Mouse (Mus musculus) MEL (cell line): ENCODE data around the gene Oprm1. TPM values are rescaled to one million over a fixed set of nuclear protein-coding genes. Genes with fewer than 3 reads are reported as not detected.

Experiments
- DNase-seq: peaks from one replicate; pipeline ENCODE4 v3.0.0; 2011; ENCODE audit warnings: low read depth, low spot score
- H3K27ac ChIP-seq: 2 replicates; pipeline ENCODE4 v1.5.1; 2012; ENCODE audit warnings: low read depth, mild to moderate bottlenecking, control low read depth, low read length, moderate library complexity; ENCODE audit not compliant: control insufficient read depth
- H3K27me3 ChIP-seq, 2 experiments: fragments of 150-350 bp in 1 of 2; sonication (generic) in 1 of 2; 2 replicates each; pipeline ENCODE4 v1.6.1; 2012; ENCODE audit warnings: low read length in 2 of 2, mild to moderate bottlenecking in 2 of 2, improper control_type of control experiment in 1 of 2, moderate library complexity in 1 of 2; ENCODE audit not compliant: insufficient read depth in 2 of 2, control insufficient read depth in 1 of 2
- H3K36me3 ChIP-seq, 2 experiments: 2 replicates each; pipeline ENCODE4 v1.6.1; 2012 to 2014; ENCODE audit warnings: low read length in 2 of 2, improper control_type of control experiment in 1 of 2, inconsistent platforms in 1 of 2, mild to moderate bottlenecking in 1 of 2; ENCODE audit not compliant: insufficient read depth in 2 of 2, control insufficient read depth in 1 of 2
- H3K4me1 ChIP-seq, 2 experiments: fragments of 150-350 bp in 1 of 2; sonication (generic) in 1 of 2; 2 replicates each; pipeline ENCODE4 v1.6.1; 2012; ENCODE audit warnings: low read length in 2 of 2, improper control_type of control experiment in 1 of 2, mild to moderate bottlenecking in 1 of 2; ENCODE audit not compliant: insufficient read depth in 2 of 2, control insufficient read depth in 1 of 2
- H3K4me3 ChIP-seq, 2 experiments: fragments of 150-350 bp in 1 of 2; sonication (generic) in 1 of 2; 2 replicates each; pipeline ENCODE4 v1.5.1; 2012; ENCODE audit warnings: low read depth in 2 of 2, low read length in 2 of 2, mild to moderate bottlenecking in 2 of 2, moderate library complexity in 2 of 2, control low read depth in 1 of 2, improper control_type of control experiment in 1 of 2; ENCODE audit not compliant: control insufficient read depth in 1 of 2, insufficient read depth in 1 of 2
- H3K79me2 ChIP-seq: 2 replicates; pipeline ENCODE4 v1.6.1; 2012; ENCODE audit warnings: mild to moderate bottlenecking, low read length, moderate library complexity; ENCODE audit not compliant: control insufficient read depth, poor library complexity, insufficient read depth
- H3K9ac ChIP-seq: 2 replicates; pipeline ENCODE4 v1.6.1; 2012; ENCODE audit warnings: low read depth, mild to moderate bottlenecking, control low read depth, low read length, moderate library complexity; ENCODE audit not compliant: control insufficient read depth, poor library complexity, severe bottlenecking
- H3K9me3 ChIP-seq: fragments of 150-350 bp; sonication (generic); replicated peaks from 2 replicates; pipeline ENCODE4 v1.6.1; 2012; ENCODE audit warnings: mild to moderate bottlenecking, low read length, improper control_type of control experiment, moderate library complexity; ENCODE audit not compliant: insufficient read depth
- CHD1 ChIP-seq: IDR thresholded peaks from 2 replicates; pipeline ENCODE4 v1.6.1; 2012; ENCODE audit warnings: low read depth, mild to moderate bottlenecking, inconsistent platforms, low read length, improper control_type of control experiment
- CHD2 ChIP-seq: IDR thresholded peaks from 2 replicates; pipeline ENCODE4 v1.6.1; 2011; ENCODE audit warnings: low read length, improper control_type of control experiment
- CTCF ChIP-seq, 3 experiments: IDR thresholded peaks in 2 of 3; conservative IDR thresholded peaks in 1 of 3; 2 replicates each; pipeline ENCODE4 v1.5.1; 2011 to 2012; ENCODE audit warnings: low read length in 3 of 3, low read depth in 2 of 3, mild to moderate bottlenecking in 2 of 3, improper control_type of control experiment in 1 of 3, inconsistent platforms in 1 of 3, mixed read lengths in 1 of 3, moderate library complexity in 1 of 3; ENCODE audit not compliant: control insufficient read depth in 1 of 3, insufficient read depth in 1 of 3, poor library complexity in 1 of 3, severe bottlenecking in 1 of 3
- E2F4 ChIP-seq: IDR thresholded peaks from 2 replicates; pipeline ENCODE4 v1.6.1; 2011; ENCODE audit warnings: low read depth, low read length, improper control_type of control experiment, borderline replicate concordance
- ELF1 ChIP-seq: IDR thresholded peaks from 2 replicates; pipeline ENCODE4 v1.6.1; 2014; ENCODE audit warnings: low read depth, mild to moderate bottlenecking, inconsistent platforms, low read length, improper control_type of control experiment, moderate library complexity
- EP300 ChIP-seq, 2 experiments: IDR thresholded peaks; 2 replicates each; pipeline ENCODE4 v1.6.1; 2011; ENCODE audit warnings: improper control_type of control experiment in 2 of 2, low read length in 2 of 2, low read depth in 1 of 2, mild to moderate bottlenecking in 1 of 2
- ETS1 ChIP-seq: IDR thresholded peaks from 2 replicates; pipeline ENCODE4 v1.6.1; 2012; ENCODE audit warnings: low read depth, mild to moderate bottlenecking, inconsistent platforms, low read length, improper control_type of control experiment, moderate library complexity
- GATA1 ChIP-seq: IDR thresholded peaks from 2 replicates; pipeline ENCODE4 v1.6.1; 2011; ENCODE audit warnings: low read depth, low read length, improper control_type of control experiment
- JUND ChIP-seq: IDR thresholded peaks from 2 replicates; pipeline ENCODE4 v1.6.1; 2011; ENCODE audit warnings: low read depth, mild to moderate bottlenecking, improper control_type of control experiment, low read length
- KAT2A ChIP-seq: conservative IDR thresholded peaks from 2 replicates; pipeline ENCODE4 v1.6.1; 2012; ENCODE audit warnings: low read depth, low read length, improper control_type of control experiment, inconsistent platforms
- MAX ChIP-seq: IDR thresholded peaks from 2 replicates; pipeline ENCODE4 v1.6.1; 2011; ENCODE audit warnings: low read length, improper control_type of control experiment
- MYB ChIP-seq: IDR thresholded peaks from 2 replicates; pipeline ENCODE4 v1.6.1; 2011; ENCODE audit warnings: mild to moderate bottlenecking, low read depth, low read length, improper control_type of control experiment
- POLR2A ChIP-seq, 2 experiments: IDR thresholded peaks; 2 replicates each; pipeline ENCODE4 v1.6.1; 2011 to 2012; ENCODE audit warnings: low read length in 2 of 2, mild to moderate bottlenecking in 2 of 2, control low read depth in 1 of 2, improper control_type of control experiment in 1 of 2, low read depth in 1 of 2, moderate library complexity in 1 of 2; ENCODE audit not compliant: control insufficient read depth in 1 of 2, insufficient read depth in 1 of 2, poor library complexity in 1 of 2
- POLR2AphosphoS5 ChIP-seq: IDR thresholded peaks from 2 replicates; pipeline ENCODE4 v1.6.1; 2012; ENCODE audit warnings: low read depth, borderline replicate concordance, mild to moderate bottlenecking, inconsistent platforms, low read length, moderate library complexity, mixed read lengths
- RAD21 ChIP-seq: IDR thresholded peaks from 2 replicates; pipeline ENCODE4 v1.6.1; 2011; ENCODE audit warnings: mild to moderate bottlenecking, low read depth, low read length, improper control_type of control experiment
- SIN3A ChIP-seq: IDR thresholded peaks from 2 replicates; pipeline ENCODE4 v1.6.1; 2012; ENCODE audit warnings: low read length, improper control_type of control experiment, inconsistent platforms
- SMC3 ChIP-seq: IDR thresholded peaks from 2 replicates; pipeline ENCODE4 v1.6.1; 2011; ENCODE audit warnings: low read depth, low read length, improper control_type of control experiment
- TAL1 ChIP-seq: IDR thresholded peaks from 2 replicates; pipeline ENCODE4 v1.6.1; 2012; ENCODE audit warnings: mild to moderate bottlenecking, inconsistent platforms, low read length, moderate library complexity, mixed read lengths
- TBP ChIP-seq: IDR thresholded peaks from 2 replicates; pipeline ENCODE4 v1.8.0; 2011; ENCODE audit warnings: low read depth, low read length, improper control_type of control experiment
- TCF12 ChIP-seq: IDR thresholded peaks from 2 replicates; pipeline ENCODE4 v1.6.1; 2014; ENCODE audit warnings: low read depth, mild to moderate bottlenecking, inconsistent platforms, low read length, improper control_type of control experiment, moderate library complexity
- UBTF ChIP-seq: IDR thresholded peaks from 2 replicates; pipeline ENCODE4 v1.6.1; 2012; ENCODE audit warnings: low read depth, mild to moderate bottlenecking, inconsistent platforms, low read length, improper control_type of control experiment, moderate library complexity, borderline replicate concordance; ENCODE audit not compliant: insufficient read depth
- USF1 ChIP-seq: IDR thresholded peaks from 2 replicates; pipeline ENCODE4 v1.6.1; 2014; ENCODE audit warnings: low read depth, mild to moderate bottlenecking, inconsistent platforms, low read length, improper control_type of control experiment, moderate library complexity
- polyA plus RNA-seq, 2 experiments: library from polyadenylated mRNA; stranded (reverse) in 1 of 2; unstranded in 1 of 2; fragments of >175 nt in 1 of 2; fragments of >200 nt in 1 of 2; gene quantifications; 2 replicates each; pipeline versions ENCODE4 v1.2.1 to v1.2.4; 2012; ENCODE audit warnings: low replicate concordance in 2 of 2, low read depth in 1 of 2; ENCODE audit not compliant: insufficient read length in 2 of 2, insufficient read depth in 1 of 2, missing spikeins in 1 of 2
- total RNA-seq: library from RNA; depleted of rRNA; stranded (reverse); fragments of 300-350 nt; gene quantifications from 2 replicates; pipeline ENCODE4 v1.2.3, GENCODE M21; 2012

Gene Oprm1
- total and polyA plus RNA-seq, 3 experiments = not detected

GRCm38 (mm10) chr10:6885460-6885859, 127.2 kb downstream of the Oprm1 start:
- Histone ChIP-seq H3K36me3 (no peaks in the 10 kb centered on the region), H3K27me3 (no peaks in the 10 kb centered on the region), H3K79me2 (no peaks in the 10 kb centered on the region), H3K4me1 (no peaks in the 10 kb centered on the region), H3K27ac (no peak overlapping the region), H3K4me3 (no peak overlapping the region), H3K9me3 (no peaks in the 10 kb centered on the region), H3K9ac (no peak overlapping the region)
- TF ChIP-seq SMC3 = peak; percentile 31; the same call in 1 of the 2 replicates
- TF ChIP-seq SIN3A = no peak
- TF ChIP-seq CTCF (IDR thresholded peaks at IDR 0.05 in 2 of 3, conservative IDR thresholded peaks at IDR 0.05 in 1 of 3; ENCODE audit: control insufficient read depth in 1 of 3, insufficient read depth in 1 of 3, low read depth in 2 of 3, low read length in 3 of 3, poor library complexity in 1 of 3, severe bottlenecking in 1 of 3) = peak in 2 of 3 experiments; percentile 8 to 43; a peak in 2 of 6 replicates
- peak; percentile 51 for TF ChIP-seq RAD21
- peak; percentile 34 for DNase-seq

- no peaks in the 10 kb centered on the region for H3K79me2 ChIP-seq
- no peak overlapping the region for H3K4me3 ChIP-seq
- no peaks in the 10 kb centered on the region for H3K4me1 ChIP-seq
- H3K27ac ChIP-seq = no peak overlapping the region
- H3K9me3 ChIP-seq = no peaks in the 10 kb centered on the region
- no peak overlapping the region for H3K9ac ChIP-seq
- no peaks in the 10 kb centered on the region for H3K36me3 ChIP-seq
- no peak for DNase-seq
- no peaks in the 10 kb centered on the region for H3K27me3 ChIP-seq
- TF ChIP-seq UBTF (no peak), EP300 (IDR thresholded peaks at IDR 0.05; ENCODE audit: low read depth in 1 of 2, low read length in 2 of 2) (no peak), KAT2A (no peak), POLR2AphosphoS5 (no peak), POLR2A (IDR thresholded peaks at IDR 0.05; ENCODE audit: control insufficient read depth in 1 of 2, insufficient read depth in 1 of 2, low read depth in 1 of 2, low read length in 2 of 2, poor library complexity in 1 of 2) (no peak), TAL1 (no peak), MAX (no peak), ETS1 (no peak), RAD21 (no peak), TCF12 (no peak), CHD2 (no peak), MYB (no peak), USF1 (no peak), ELF1 (no peak), JUND (no peak), TBP (no peak), E2F4 (no peak), CHD1 (no peak), GATA1 (no peak), SIN3A (no peak)
Measured at GRCm38 (mm10) chr10:6889640-6890245, 131.4 kb downstream of the Oprm1 start.
